Mouse (Mus musculus) CH12.LX (cell line): ENCODE measurements at regions not wholly inside any gene's neighbourhood (a gene's known extent, or its start where the extent isn't known, plus 50 kb on each side); places are given as distances from the start of the nearest gene placed in this dataset.

Experiments used
- DNase-seq: peaks from one replicate; pipeline ENCODE4 v3.0.0-alpha.2; 2013; ENCODE audit errors: extremely low read depth
- H3K27ac ChIP-seq: 2 replicates; pipeline ENCODE4 v1.5.1; 2012; ENCODE audit warnings: low read depth, mild to moderate bottlenecking, control low read depth, moderate library complexity; ENCODE audit not compliant: insufficient read depth
- H3K27me3 ChIP-seq: replicated peaks from 2 replicates; pipeline ENCODE3; 2012; ENCODE audit warnings: inconsistent platforms
- H3K36me3 ChIP-seq, 2 experiments: replicated peaks in 1 of 2; 2 replicates each; pipeline versions ENCODE3 to v1.6.1; 2012; ENCODE audit warnings: inconsistent platforms in 1 of 2, low read length in 1 of 2, mild to moderate bottlenecking in 1 of 2, mixed read lengths in 1 of 2, moderate library complexity in 1 of 2; ENCODE audit not compliant: control insufficient read depth in 1 of 2, insufficient read depth in 1 of 2
- H3K4me1 ChIP-seq, 2 experiments: 2 replicates each; pipeline ENCODE4 v1.6.1; 2012; ENCODE audit warnings: inconsistent platforms in 1 of 2, moderate library complexity in 1 of 2; ENCODE audit not compliant: insufficient read depth in 2 of 2, control insufficient read depth in 1 of 2
- H3K4me2 ChIP-seq: 2 replicates; pipeline ENCODE4 v1.6.1; 2012; ENCODE audit warnings: low read depth, mild to moderate bottlenecking, control low read depth; ENCODE audit not compliant: poor library complexity, insufficient read depth, severe bottlenecking
- H3K4me3 ChIP-seq, 3 experiments: fragments of 150-350 bp in 1 of 3; sonication (generic) in 1 of 3; replicated peaks in 1 of 3; 2 replicates each; pipeline versions ENCODE3 to v1.5.1; 2011 to 2012; ENCODE audit warnings: low read depth in 2 of 3, low read length in 2 of 3, mild to moderate bottlenecking in 2 of 3, moderate library complexity in 2 of 3, control low read depth in 1 of 3, improper control_type of control experiment in 1 of 3, inconsistent platforms in 1 of 3, mixed read lengths in 1 of 3; ENCODE audit not compliant: poor library complexity in 1 of 3
- H3K79me2 ChIP-seq: replicated peaks from 2 replicates; pipeline ENCODE4 v1.6.1; 2012; ENCODE audit warnings: mild to moderate bottlenecking, moderate library complexity; ENCODE audit not compliant: control insufficient read depth, poor library complexity, insufficient read depth, severe bottlenecking; ENCODE audit errors: extremely low read depth
- H3K9ac ChIP-seq: 2 replicates; pipeline ENCODE4 v1.6.1; 2012; ENCODE audit warnings: low read depth, mild to moderate bottlenecking, control low read depth, moderate library complexity; ENCODE audit not compliant: insufficient read depth
- H3K9me3 ChIP-seq: replicated peaks from 2 replicates; pipeline ENCODE3; 2012; ENCODE audit warnings: low read length, inconsistent platforms, mixed read lengths
- BHLHE40 ChIP-seq: IDR thresholded peaks from 2 replicates; pipeline ENCODE4 v1.6.1; 2011; ENCODE audit warnings: mild to moderate bottlenecking, low read depth, low read length, improper control_type of control experiment
- CHD1 ChIP-seq: IDR thresholded peaks from 2 replicates; pipeline ENCODE4 v1.6.1; 2012; ENCODE audit warnings: low read depth, low read length, improper control_type of control experiment, inconsistent platforms
- CHD2 ChIP-seq: IDR thresholded peaks from 2 replicates; pipeline ENCODE4 v1.6.1; 2011; ENCODE audit warnings: low read length, improper control_type of control experiment
- CTCF ChIP-seq, 2 experiments: IDR thresholded peaks in 1 of 2; conservative IDR thresholded peaks in 1 of 2; 2 replicates each; pipeline ENCODE4 v1.5.1; 2011 to 2012; ENCODE audit warnings: low read depth in 2 of 2, low read length in 2 of 2, improper control_type of control experiment in 1 of 2, inconsistent platforms in 1 of 2, mild to moderate bottlenecking in 1 of 2, moderate library complexity in 1 of 2
- E2F4 ChIP-seq: IDR thresholded peaks from 2 replicates; pipeline ENCODE4 v1.6.1; 2011; ENCODE audit warnings: low read depth, low read length, improper control_type of control experiment; ENCODE audit not compliant: insufficient replicate concordance
- ELF1 ChIP-seq: IDR thresholded peaks from 2 replicates; pipeline ENCODE4 v1.6.1; 2014; ENCODE audit warnings: low read depth, mild to moderate bottlenecking, inconsistent platforms, low read length, improper control_type of control experiment
- EP300 ChIP-seq: IDR thresholded peaks from 2 replicates; pipeline ENCODE4 v1.6.1; 2011; ENCODE audit warnings: low read length, improper control_type of control experiment
- IRF4 ChIP-seq: IDR thresholded peaks from 2 replicates; pipeline ENCODE4 v1.6.1; 2014; ENCODE audit warnings: low read depth, mild to moderate bottlenecking, inconsistent platforms, low read length, improper control_type of control experiment
- JUN ChIP-seq: IDR thresholded peaks from 2 replicates; pipeline ENCODE4 v1.6.1; 2011; ENCODE audit warnings: low read depth, mild to moderate bottlenecking, low read length, improper control_type of control experiment, moderate library complexity; ENCODE audit not compliant: insufficient read depth
- MAFK ChIP-seq: IDR thresholded peaks from 2 replicates; pipeline ENCODE4 v1.6.1; 2011; ENCODE audit warnings: low read length, improper control_type of control experiment; ENCODE audit not compliant: insufficient replicate concordance
- MAX ChIP-seq: IDR thresholded peaks from 2 replicates; pipeline ENCODE4 v1.6.1; 2011; ENCODE audit warnings: low read length, improper control_type of control experiment
- MAZ ChIP-seq: IDR thresholded peaks from 2 replicates; pipeline ENCODE4 v1.6.1; 2012; ENCODE audit warnings: low read depth, mild to moderate bottlenecking, inconsistent platforms, low read length, improper control_type of control experiment, moderate library complexity
- MEF2A ChIP-seq: IDR thresholded peaks from 2 replicates; pipeline ENCODE4 v1.6.1; 2014; ENCODE audit warnings: low read depth, mild to moderate bottlenecking, inconsistent platforms, low read length, improper control_type of control experiment, borderline replicate concordance
- MYC ChIP-seq: IDR thresholded peaks from 2 replicates; pipeline ENCODE4 v1.6.1; 2011; ENCODE audit warnings: low read depth, mild to moderate bottlenecking, improper control_type of control experiment, low read length
- NELFE ChIP-seq: IDR thresholded peaks from 2 replicates; pipeline ENCODE4 v1.6.1; 2011; ENCODE audit warnings: low read depth, low read length, improper control_type of control experiment
- NRF1 ChIP-seq: IDR thresholded peaks from 2 replicates; pipeline ENCODE4 v1.6.1; 2014; ENCODE audit warnings: low read depth, mild to moderate bottlenecking, inconsistent platforms, low read length, improper control_type of control experiment, moderate library complexity
- POLR2AphosphoS2 ChIP-seq: IDR thresholded peaks from 2 replicates; pipeline ENCODE4 v1.6.1; 2011; ENCODE audit warnings: low read depth, low read length, improper control_type of control experiment
- RCOR1 ChIP-seq: conservative IDR thresholded peaks from 2 replicates; pipeline ENCODE4 v1.6.1; 2012; ENCODE audit warnings: low read depth, mild to moderate bottlenecking, inconsistent platforms, low read length, improper control_type of control experiment
- SIN3A ChIP-seq: IDR thresholded peaks from 2 replicates; pipeline ENCODE4 v1.6.1; 2012; ENCODE audit warnings: low read length, improper control_type of control experiment, inconsistent platforms
- TBP ChIP-seq: conservative IDR thresholded peaks from 2 replicates; pipeline ENCODE4 v1.6.1; 2011; ENCODE audit warnings: low read depth, low read length, improper control_type of control experiment
- UBTF ChIP-seq: IDR thresholded peaks from 2 replicates; pipeline ENCODE4 v1.6.1; 2012; ENCODE audit warnings: low read depth, mild to moderate bottlenecking, inconsistent platforms, low read length, improper control_type of control experiment, moderate library complexity
- USF1 ChIP-seq: IDR thresholded peaks from 2 replicates; pipeline ENCODE4 v1.6.1; 2014; ENCODE audit warnings: low read depth, mild to moderate bottlenecking, inconsistent platforms, low read length, improper control_type of control experiment
- USF2 ChIP-seq: conservative IDR thresholded peaks from 2 replicates; pipeline ENCODE4 v1.6.1; 2011; ENCODE audit warnings: low read depth, low read length, improper control_type of control experiment
- ZMIZ1 ChIP-seq: IDR thresholded peaks from 2 replicates; pipeline ENCODE4 v1.6.1; 2012; ENCODE audit warnings: low read depth, mild to moderate bottlenecking, inconsistent platforms, low read length, improper control_type of control experiment
- ZNF384 ChIP-seq: IDR thresholded peaks from 2 replicates; pipeline ENCODE4 v1.6.1; 2012; ENCODE audit warnings: low read depth, low read length, improper control_type of control experiment, inconsistent platforms
- dilution Hi-C: fragments of 300-500 bp; cut with MboI; formaldehyde crosslinking; loops from 2 replicates; pipeline ENCODE4 v1.14.3; 2020; ENCODE audit warnings: low sequenced_read_pairs; ENCODE audit not compliant: extremely low pct_unique_long_range_greater_than_20kb, extremely low pct_ligation_motif_present
- in situ Hi-C: fragments of 300-500 bp; cut with MboI; formaldehyde crosslinking; loops from 3 replicates; pipeline ENCODE4 v1.14.3; 2019; ENCODE audit warnings: low sequenced_read_pairs, low pct_ligation_motif_present, low pct_unique_long_range_greater_than_20kb, mixed read lengths

- dilution Hi-C loops (no loop called here), in situ Hi-C loops (no loop called here)
- TF ChIP-seq USF1 (no peak), ZMIZ1 (no peak), MAFK (no peak), UBTF (no peak), CTCF (conservative IDR thresholded peaks at IDR 0.05 in 1 of 2, IDR thresholded peaks at IDR 0.05 in 1 of 2; ENCODE audit: low read depth in 2 of 2, low read length in 2 of 2) (no peak), E2F4 (no peak), NRF1 (no peak), JUN (no peak), TBP (no peak), MYC (no peak), EP300 (no peak)
- Histone ChIP-seq H3K36me3 (no peaks in the 10 kb centered on the region), H3K4me1 (no peaks in the 10 kb centered on the region), H3K4me3 (no peak overlapping the region), H3K4me2 (no peak overlapping the region), H3K27ac (no peak overlapping the region), H3K79me2 (no peaks in the 10 kb centered on the region), H3K9me3 (peaks cover 73% of the 10 kb centered on the region), H3K27me3 (no peaks in the 10 kb centered on the region), H3K9ac (no peak overlapping the region)
- DNase-seq = no peak
Observed at GRCm38 (mm10) chr8:15470561-15470960, 424.7 kb upstream of the BB014433 start.

GRCm38 (mm10) chr8:15468540-15469476, 422.9 kb upstream of the BB014433 start:
- DNase-seq = no peak
- Histone ChIP-seq H3K4me1 (no peaks in the 10 kb centered on the region), H3K79me2 (no peaks in the 10 kb centered on the region), H3K9me3 (peaks cover 64% of the 10 kb centered on the region), H3K4me3 (no peak overlapping the region), H3K27me3 (no peaks in the 10 kb centered on the region), H3K9ac (no peak overlapping the region), H3K36me3 (no peaks in the 10 kb centered on the region), H3K4me2 (no peak overlapping the region), H3K27ac (no peak overlapping the region)
- TF ChIP-seq USF2 (no peak), NELFE (no peak), MAZ (no peak), ZNF384 (no peak), ELF1 (no peak), IRF4 (no peak), CHD1 (no peak), SIN3A (no peak), BHLHE40 (no peak), CHD2 (no peak), RCOR1 (no peak), MAX (no peak), POLR2AphosphoS2 (no peak), MEF2A (no peak)
- in situ Hi-C loops (no loop called here), dilution Hi-C loops (no loop called here)
